Mouse (Mus musculus): Measurements from ENCODE around the gene Ptpa. TPM values are rescaled to one million over a fixed set of nuclear protein-coding genes. Genes with fewer than 3 reads are reported as not detected.
A peak's percentile ranks its signal among the peaks of the same experiment; 100 is the strongest.

The Ptpa gene
- polyA plus RNA-seq, 1 experiment, result 83.1 TPM

DNA sequence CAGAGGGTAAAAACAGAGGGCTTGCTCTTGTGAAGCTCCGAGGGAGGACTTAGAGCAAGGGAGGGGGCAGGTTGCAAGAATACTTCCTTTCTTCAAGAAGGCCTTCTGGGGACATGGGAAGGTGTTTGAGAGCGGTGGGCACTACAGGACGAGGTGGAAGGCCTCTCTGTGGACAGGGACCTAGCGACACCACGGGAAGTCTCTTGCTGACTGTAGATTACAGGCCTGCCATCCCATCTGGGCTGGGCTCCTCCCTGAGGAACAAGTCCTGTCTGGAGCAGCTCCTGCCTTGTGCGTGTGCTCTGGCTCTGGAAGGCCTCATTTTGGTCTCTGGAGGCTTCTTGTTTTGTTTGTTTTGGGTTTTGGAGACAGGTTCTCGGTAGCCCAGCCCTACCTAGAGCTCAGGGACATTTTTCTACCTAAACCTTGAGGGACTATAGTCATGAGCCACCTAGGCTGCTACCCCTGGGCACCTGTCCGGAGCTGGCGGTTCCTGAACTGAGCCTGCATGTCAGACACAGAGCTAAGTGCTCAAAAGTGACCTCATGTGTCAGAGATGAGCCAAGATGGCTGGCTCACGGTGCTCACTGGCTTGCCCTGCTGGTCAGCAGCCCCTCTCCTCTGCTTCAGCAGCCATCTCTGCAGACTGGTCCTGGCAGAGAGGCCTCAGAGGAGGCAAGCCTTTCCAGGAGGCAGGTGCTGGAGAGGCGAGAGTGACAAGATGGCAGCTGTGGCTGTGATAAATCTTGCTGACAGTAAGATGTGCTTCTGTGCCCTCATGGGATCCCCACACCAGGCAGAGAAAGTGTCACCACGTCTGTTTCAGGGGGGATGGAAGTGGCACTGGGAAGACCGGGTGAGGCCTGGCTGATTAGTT, 40.5 kb downstream of the Ptpa start:
- peaks cover 2% of the 10 kb centered on the region for H3K4me1 ChIP-seq (ENCODE audit: control insufficient read depth, insufficient read depth, low read length)
- H3K4me3 ChIP-seq (ENCODE audit: low read depth, low read length), result no peak overlapping the region
- no peak for TF ChIP-seq POLR2A (IDR thresholded peaks at IDR 0.05; ENCODE audit: insufficient read depth, low read length)
- no peak for TF ChIP-seq CTCF (IDR thresholded peaks at IDR 0.05; ENCODE audit: low read depth, low read length)
- TF ChIP-seq EP300 (IDR thresholded peaks at IDR 0.05; ENCODE audit: insufficient read depth, low read depth, low read length), result no peak
- no peaks in the 10 kb centered on the region for H3K9me3 ChIP-seq (replicated peaks; ENCODE audit: control insufficient read depth, insufficient read depth, low read length, poor library complexity, severe bottlenecking)
- H3K9ac ChIP-seq (ENCODE audit: low read depth, poor library complexity, severe bottlenecking), result no peak overlapping the region
- no peaks in the 10 kb centered on the region for H3K36me3 ChIP-seq (ENCODE audit: control insufficient read depth, insufficient read depth, low read length, poor library complexity, severe bottlenecking)
- no peak overlapping the region for H3K27ac ChIP-seq (ENCODE audit: insufficient read depth, low read length)
- no peaks in the 10 kb centered on the region for H3K27me3 ChIP-seq (ENCODE audit: control insufficient read depth, insufficient read depth, low read length, poor library complexity, severe bottlenecking)

DNA sequence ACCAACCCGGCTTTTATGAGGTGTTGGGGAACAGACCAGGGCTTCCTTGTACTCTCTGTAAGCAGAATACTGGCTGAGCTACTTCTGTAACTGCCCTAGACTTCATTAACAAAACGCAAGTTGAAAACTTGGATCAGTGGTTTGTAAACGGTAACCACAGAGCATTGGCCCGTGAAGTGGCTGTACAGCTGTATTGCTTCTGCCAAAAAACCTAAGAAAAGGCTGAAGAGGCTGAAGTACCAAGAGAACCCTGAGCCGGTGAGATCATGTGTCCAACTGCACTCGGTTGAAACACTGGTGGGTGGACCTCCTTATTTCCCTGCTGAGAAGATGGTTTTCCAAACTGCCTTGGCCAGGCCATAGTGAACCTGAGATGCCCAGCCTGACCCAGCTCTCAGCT, 42.5 kb downstream of the Ptpa start:
- no peak overlapping the region for H3K9ac ChIP-seq (ENCODE audit: low read depth, poor library complexity, severe bottlenecking)
- H3K27ac ChIP-seq (ENCODE audit: insufficient read depth, low read length), result no peak overlapping the region
- H3K9me3 ChIP-seq (replicated peaks; ENCODE audit: control insufficient read depth, insufficient read depth, low read length, poor library complexity, severe bottlenecking), result no peaks in the 10 kb centered on the region
- no peaks in the 10 kb centered on the region for H3K27me3 ChIP-seq (ENCODE audit: control insufficient read depth, insufficient read depth, low read length, poor library complexity, severe bottlenecking)
- no peaks in the 10 kb centered on the region for H3K4me1 ChIP-seq (ENCODE audit: control insufficient read depth, insufficient read depth, low read length)
- no peak overlapping the region for H3K4me3 ChIP-seq (ENCODE audit: low read depth, low read length)
- no peak for TF ChIP-seq EP300 (IDR thresholded peaks at IDR 0.05; ENCODE audit: insufficient read depth, low read depth, low read length)
- TF ChIP-seq POLR2A (IDR thresholded peaks at IDR 0.05; ENCODE audit: insufficient read depth, low read length), result no peak
- no peaks in the 10 kb centered on the region for H3K36me3 ChIP-seq (ENCODE audit: control insufficient read depth, insufficient read depth, low read length, poor library complexity, severe bottlenecking)

DNA sequence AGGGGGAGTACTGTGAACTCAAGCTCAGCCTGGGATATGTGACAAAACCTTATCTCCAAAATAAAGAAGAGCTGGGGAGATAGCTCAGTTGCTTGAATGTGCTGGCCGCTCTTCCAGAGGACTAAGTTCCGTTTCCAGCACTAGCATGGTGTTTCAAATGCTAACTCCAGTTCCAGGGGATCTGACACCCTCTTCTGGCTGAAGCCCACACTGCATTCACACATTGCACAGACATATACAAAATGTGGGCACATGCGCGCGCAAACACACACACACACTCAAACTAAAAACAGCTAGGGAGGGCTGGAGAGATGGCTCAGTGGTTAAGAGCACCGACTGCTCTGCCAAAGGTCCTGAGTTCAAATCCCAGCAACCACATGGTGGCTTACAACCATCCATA, 43.4 kb downstream of the Ptpa start:
- Histone ChIP-seq H3K9ac (ENCODE audit: low read depth, poor library complexity, severe bottlenecking) (no peak overlapping the region), H3K27ac (ENCODE audit: insufficient read depth, low read length) (no peak overlapping the region), H3K4me1 (ENCODE audit: control insufficient read depth, insufficient read depth, low read length) (peaks cover 2% of the 10 kb centered on the region), H3K36me3 (ENCODE audit: control insufficient read depth, insufficient read depth, low read length, poor library complexity, severe bottlenecking) (no peaks in the 10 kb centered on the region), H3K4me3 (ENCODE audit: low read depth, low read length) (no peak overlapping the region), H3K27me3 (ENCODE audit: control insufficient read depth, insufficient read depth, low read length, poor library complexity, severe bottlenecking) (no peaks in the 10 kb centered on the region), H3K9me3 (replicated peaks; ENCODE audit: control insufficient read depth, insufficient read depth, low read length, poor library complexity, severe bottlenecking) (no peaks in the 10 kb centered on the region)
- TF ChIP-seq CTCF (IDR thresholded peaks at IDR 0.05; ENCODE audit: low read depth, low read length) (peak; percentile 52), EP300 (IDR thresholded peaks at IDR 0.05; ENCODE audit: insufficient read depth, low read depth, low read length) (no peak), POLR2A (IDR thresholded peaks at IDR 0.05; ENCODE audit: insufficient read depth, low read length) (no peak)

DNA sequence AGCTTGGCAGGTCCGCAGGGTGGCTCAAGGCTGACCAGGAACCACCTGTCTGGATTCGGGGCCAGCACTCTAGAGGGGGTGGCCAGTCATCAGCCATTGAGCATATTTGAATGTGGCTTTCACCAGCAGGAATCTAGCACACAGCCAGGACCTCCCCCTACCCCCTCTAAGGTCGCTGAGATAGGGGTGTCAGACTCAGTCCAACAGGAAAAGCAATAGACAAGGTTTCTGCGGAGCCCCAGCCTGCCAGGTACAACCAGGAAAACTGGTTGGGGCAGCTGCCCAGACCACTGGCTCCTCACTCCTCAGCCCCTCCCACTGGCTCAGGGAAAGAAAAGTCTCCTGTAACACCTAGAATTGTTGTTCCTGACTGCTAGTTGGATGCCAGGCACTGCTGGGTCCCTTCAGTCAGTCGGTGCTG, 47.5 kb downstream of the Ptpa start:
- Histone ChIP-seq H3K9ac (ENCODE audit: low read depth, poor library complexity, severe bottlenecking) (no peak overlapping the region), H3K9me3 (replicated peaks; ENCODE audit: control insufficient read depth, insufficient read depth, low read length, poor library complexity, severe bottlenecking) (no peaks in the 10 kb centered on the region), H3K4me3 (ENCODE audit: low read depth, low read length) (no peak overlapping the region), H3K4me1 (ENCODE audit: control insufficient read depth, insufficient read depth, low read length) (peaks cover 2% of the 10 kb centered on the region), H3K36me3 (ENCODE audit: control insufficient read depth, insufficient read depth, low read length, poor library complexity, severe bottlenecking) (no peaks in the 10 kb centered on the region), H3K27ac (ENCODE audit: insufficient read depth, low read length) (no peak overlapping the region), H3K27me3 (ENCODE audit: control insufficient read depth, insufficient read depth, low read length, poor library complexity, severe bottlenecking) (no peaks in the 10 kb centered on the region)
- no peak for TF ChIP-seq CTCF (IDR thresholded peaks at IDR 0.05; ENCODE audit: low read depth, low read length)
- TF ChIP-seq POLR2A (IDR thresholded peaks at IDR 0.05; ENCODE audit: insufficient read depth, low read length), result no peak
- no peak for TF ChIP-seq EP300 (IDR thresholded peaks at IDR 0.05; ENCODE audit: insufficient read depth, low read depth, low read length)

DNA sequence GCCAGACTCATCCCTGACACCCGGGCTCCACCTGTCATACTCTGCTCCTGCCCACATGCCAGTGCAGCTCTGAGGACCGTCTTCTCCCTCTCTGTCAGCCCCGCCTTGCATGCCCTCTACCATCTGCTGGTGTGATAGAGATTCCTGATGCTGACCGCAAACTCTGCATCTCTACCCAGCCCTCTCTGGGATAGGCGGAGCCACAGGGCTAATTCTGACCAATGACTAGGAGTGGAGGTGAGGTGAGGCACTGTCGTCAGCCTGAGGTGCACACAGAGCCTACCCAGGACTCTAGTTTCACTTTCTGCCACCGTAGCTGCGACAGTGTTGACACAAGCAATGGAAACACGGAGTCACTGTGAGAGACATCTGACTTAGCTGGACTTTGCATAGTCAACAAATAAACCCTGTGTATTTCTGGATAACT, 48.1 kb downstream of the Ptpa start:
- no peak for TF ChIP-seq EP300 (IDR thresholded peaks at IDR 0.05; ENCODE audit: insufficient read depth, low read depth, low read length)
- no peak for TF ChIP-seq CTCF (IDR thresholded peaks at IDR 0.05; ENCODE audit: low read depth, low read length)
- TF ChIP-seq POLR2A (IDR thresholded peaks at IDR 0.05; ENCODE audit: insufficient read depth, low read length), result no peak
- H3K27ac ChIP-seq (ENCODE audit: insufficient read depth, low read length), result no peak overlapping the region
- no peaks in the 10 kb centered on the region for H3K9me3 ChIP-seq (replicated peaks; ENCODE audit: control insufficient read depth, insufficient read depth, low read length, poor library complexity, severe bottlenecking)
- no peak overlapping the region for H3K4me3 ChIP-seq (ENCODE audit: low read depth, low read length)
- H3K27me3 ChIP-seq (ENCODE audit: control insufficient read depth, insufficient read depth, low read length, poor library complexity, severe bottlenecking), result no peaks in the 10 kb centered on the region
- H3K4me1 ChIP-seq (ENCODE audit: control insufficient read depth, insufficient read depth, low read length), result peaks cover 3% of the 10 kb centered on the region
- no peak overlapping the region for H3K9ac ChIP-seq (ENCODE audit: low read depth, poor library complexity, severe bottlenecking)
- no peaks in the 10 kb centered on the region for H3K36me3 ChIP-seq (ENCODE audit: control insufficient read depth, insufficient read depth, low read length, poor library complexity, severe bottlenecking)

DNA sequence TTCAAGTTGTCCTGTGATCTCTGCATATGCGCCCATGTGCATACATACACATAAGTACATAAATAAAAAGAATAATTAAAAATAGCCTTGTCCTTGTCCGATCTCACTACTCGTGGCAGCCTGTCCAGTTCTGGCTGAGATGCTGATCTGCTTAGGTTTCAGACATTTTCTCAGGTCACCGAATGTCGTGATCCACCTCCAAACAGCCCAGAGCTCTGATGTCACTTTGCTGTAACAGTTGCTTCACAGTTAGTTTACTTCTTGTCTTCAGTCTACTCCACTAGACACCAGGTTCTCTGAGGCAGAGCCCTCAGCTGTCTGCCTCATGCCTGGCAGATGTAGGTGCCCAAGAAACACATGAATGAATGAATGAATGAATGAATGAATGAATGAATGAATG, 48.6 kb downstream of the Ptpa start:
- Histone ChIP-seq H3K4me3 (ENCODE audit: low read depth, low read length) (no peak overlapping the region), H3K36me3 (ENCODE audit: control insufficient read depth, insufficient read depth, low read length, poor library complexity, severe bottlenecking) (no peaks in the 10 kb centered on the region), H3K27ac (ENCODE audit: insufficient read depth, low read length) (no peak overlapping the region), H3K9me3 (replicated peaks; ENCODE audit: control insufficient read depth, insufficient read depth, low read length, poor library complexity, severe bottlenecking) (no peaks in the 10 kb centered on the region), H3K4me1 (ENCODE audit: control insufficient read depth, insufficient read depth, low read length) (peaks cover 5% of the 10 kb centered on the region), H3K9ac (ENCODE audit: low read depth, poor library complexity, severe bottlenecking) (no peak overlapping the region), H3K27me3 (ENCODE audit: control insufficient read depth, insufficient read depth, low read length, poor library complexity, severe bottlenecking) (no peaks in the 10 kb centered on the region)
- TF ChIP-seq CTCF (IDR thresholded peaks at IDR 0.05; ENCODE audit: low read depth, low read length), result no peak
- no peak for TF ChIP-seq POLR2A (IDR thresholded peaks at IDR 0.05; ENCODE audit: insufficient read depth, low read length)
- TF ChIP-seq EP300 (IDR thresholded peaks at IDR 0.05; ENCODE audit: insufficient read depth, low read depth, low read length), result no peak

All from ES-Bruce4 (cell line).